Mouse (Mus musculus): ENCODE data around the gene Wdfy2. TPM values are rescaled to one million over a fixed set of nuclear protein-coding genes. Genes with fewer than 3 reads are reported as not detected.

Gene Wdfy2
- polyA plus RNA-seq, 1 experiment from 2014 or later: 12.7 TPM

GRCm38 (mm10) chr14:62871932-62872331 is 34.5 kb downstream of the Wdfy2 start:
- DNase-seq (ENCODE audit: low spot score): no peak
- H3K27ac ChIP-seq: no peak overlapping the region
- H3K4me3 ChIP-seq: no peak overlapping the region
- H3K4me1 ChIP-seq: peaks cover 16% of the 10 kb centered on the region
- H3K36me3 ChIP-seq: peaks cover 8% of the 10 kb centered on the region
- H3K27me3 ChIP-seq (ENCODE audit: low read depth, poor library complexity, severe bottlenecking): no peaks in the 10 kb centered on the region
- no peaks in the 10 kb centered on the region for H3K9me3 ChIP-seq (replicated peaks)
- 92% methylated on average over 2 of the region's 2 CpGs for WGBS

GRCm38 (mm10) chr14:62873820-62874219 is 36.3 kb downstream of the Wdfy2 start:
- 86% methylated on average over 4 of the region's 4 CpGs for WGBS
- Histone ChIP-seq H3K4me3 (no peak overlapping the region), H3K4me1 (peaks cover 7% of the 10 kb centered on the region; the same call in 1 of the 2 replicates), H3K36me3 (peaks cover 8% of the 10 kb centered on the region), H3K27ac (no peak overlapping the region), H3K27me3 (ENCODE audit: low read depth, poor library complexity, severe bottlenecking) (no peaks in the 10 kb centered on the region), H3K9me3 (replicated peaks) (no peaks in the 10 kb centered on the region)
- no peak for DNase-seq (ENCODE audit: low spot score)

GRCm38 (mm10) chr14:62874348-62874747 is 36.9 kb downstream of the Wdfy2 start:
- WGBS: 74% methylated on average over 8 of the region's 8 CpGs
- H3K9me3 ChIP-seq (replicated peaks): no peaks in the 10 kb centered on the region
- no peak for DNase-seq (ENCODE audit: low spot score)
- H3K4me1 ChIP-seq: peaks cover 12% of the 10 kb centered on the region
- peaks cover 8% of the 10 kb centered on the region for H3K36me3 ChIP-seq
- H3K4me3 ChIP-seq: no peak overlapping the region
- H3K27ac ChIP-seq: no peak overlapping the region
- no peaks in the 10 kb centered on the region for H3K27me3 ChIP-seq (ENCODE audit: low read depth, poor library complexity, severe bottlenecking)

GRCm38 (mm10) chr14:62878076-62878475 is 40.6 kb downstream of the Wdfy2 start:
- no peaks in the 10 kb centered on the region for H3K9me3 ChIP-seq (replicated peaks)
- WGBS: 82% methylated on average over 6 of the region's 6 CpGs
- no peaks in the 10 kb centered on the region for H3K27me3 ChIP-seq (ENCODE audit: low read depth, poor library complexity, severe bottlenecking)
- H3K4me1 ChIP-seq: peaks cover 26% of the 10 kb centered on the region
- H3K4me3 ChIP-seq: no peak overlapping the region
- H3K36me3 ChIP-seq: no peaks in the 10 kb centered on the region
- DNase-seq (ENCODE audit: low spot score): no peak
- H3K27ac ChIP-seq: no peak overlapping the region

GRCm38 (mm10) chr14:62878634-62879430 is 41.4 kb downstream of the Wdfy2 start:
- WGBS: 74% methylated on average over 7 of the region's 7 CpGs
- peaks cover 26% of the 10 kb centered on the region for H3K4me1 ChIP-seq
- H3K27me3 ChIP-seq (ENCODE audit: low read depth, poor library complexity, severe bottlenecking): no peaks in the 10 kb centered on the region
- H3K4me3 ChIP-seq: no peak overlapping the region
- no peaks in the 10 kb centered on the region for H3K9me3 ChIP-seq (replicated peaks)
- no peak for DNase-seq (ENCODE audit: low spot score)
- H3K36me3 ChIP-seq: no peaks in the 10 kb centered on the region
- no peak overlapping the region for H3K27ac ChIP-seq

GRCm38 (mm10) chr14:62879497-62879896 is 42.0 kb downstream of the Wdfy2 start:
- Histone ChIP-seq H3K36me3 (no peaks in the 10 kb centered on the region), H3K9me3 (replicated peaks) (no peaks in the 10 kb centered on the region), H3K4me1 (peaks cover 23% of the 10 kb centered on the region), H3K27me3 (ENCODE audit: low read depth, poor library complexity, severe bottlenecking) (no peaks in the 10 kb centered on the region), H3K4me3 (no peak overlapping the region), H3K27ac (no peak overlapping the region)
- peak; percentile 45 for DNase-seq (ENCODE audit: low spot score)
- 30% methylated on average over 5 of the region's 5 CpGs for WGBS

- Histone ChIP-seq H3K27me3 (ENCODE audit: low read depth, poor library complexity, severe bottlenecking) (no peaks in the 10 kb centered on the region), H3K4me3 (no peak overlapping the region), H3K9me3 (replicated peaks) (no peaks in the 10 kb centered on the region), H3K27ac (no peak overlapping the region), H3K4me1 (peaks cover 23% of the 10 kb centered on the region), H3K36me3 (no peaks in the 10 kb centered on the region)
- WGBS: 76% methylated on average over 5 of the region's 5 CpGs
- no peak for DNase-seq (ENCODE audit: low spot score)
Observed at GRCm38 (mm10) chr14:62880084-62880851, 42.8 kb downstream of the Wdfy2 start.

- no peak for DNase-seq (ENCODE audit: low spot score)
- Histone ChIP-seq H3K4me1 (peaks cover 23% of the 10 kb centered on the region), H3K27me3 (ENCODE audit: low read depth, poor library complexity, severe bottlenecking) (no peaks in the 10 kb centered on the region), H3K36me3 (no peaks in the 10 kb centered on the region), H3K27ac (no peak overlapping the region), H3K4me3 (no peak overlapping the region), H3K9me3 (replicated peaks) (no peaks in the 10 kb centered on the region)
- WGBS: 28% methylated on average over 4 of the region's 4 CpGs
Observed at GRCm38 (mm10) chr14:62882061-62882614, 44.7 kb downstream of the Wdfy2 start.

- no peak overlapping the region for H3K27ac ChIP-seq
- H3K27me3 ChIP-seq (ENCODE audit: low read depth, poor library complexity, severe bottlenecking): no peaks in the 10 kb centered on the region
- H3K4me1 ChIP-seq: peaks cover 22% of the 10 kb centered on the region
- 77% methylated on average over 1 of the region's 1 CpGs for WGBS
- no peaks in the 10 kb centered on the region for H3K9me3 ChIP-seq (replicated peaks)
- no peak for DNase-seq (ENCODE audit: low spot score)
- no peaks in the 10 kb centered on the region for H3K36me3 ChIP-seq
- H3K4me3 ChIP-seq: no peak overlapping the region
Observed at GRCm38 (mm10) chr14:62883551-62883950, 46.1 kb downstream of the Wdfy2 start.

- Histone ChIP-seq H3K36me3 (no peaks in the 10 kb centered on the region), H3K27me3 (ENCODE audit: low read depth, poor library complexity, severe bottlenecking) (no peaks in the 10 kb centered on the region), H3K9me3 (replicated peaks) (no peaks in the 10 kb centered on the region), H3K27ac (no peak overlapping the region), H3K4me1 (peaks cover 17% of the 10 kb centered on the region), H3K4me3 (no peak overlapping the region)
- DNase-seq (ENCODE audit: low spot score): no peak
- WGBS: 41% methylated on average over 5 of the region's 5 CpGs
Observed at GRCm38 (mm10) chr14:62884171-62884570, 46.7 kb downstream of the Wdfy2 start.

- 81% methylated on average over 1 of the region's 1 CpGs for WGBS
- H3K27me3 ChIP-seq (ENCODE audit: low read depth, poor library complexity, severe bottlenecking): no peaks in the 10 kb centered on the region
- H3K4me1 ChIP-seq: peaks cover 12% of the 10 kb centered on the region
- no peak overlapping the region for H3K27ac ChIP-seq
- H3K9me3 ChIP-seq (replicated peaks): no peaks in the 10 kb centered on the region
- H3K4me3 ChIP-seq: no peak overlapping the region
- no peaks in the 10 kb centered on the region for H3K36me3 ChIP-seq
- DNase-seq (ENCODE audit: low spot score): no peak
Observed at GRCm38 (mm10) chr14:62884639-62885038, 47.2 kb downstream of the Wdfy2 start.

- H3K9me3 ChIP-seq (replicated peaks): no peaks in the 10 kb centered on the region
- H3K4me3 ChIP-seq: no peak overlapping the region
- H3K4me1 ChIP-seq: peaks cover 7% of the 10 kb centered on the region; the same call in 1 of the 2 replicates
- no peaks in the 10 kb centered on the region for H3K27me3 ChIP-seq (ENCODE audit: low read depth, poor library complexity, severe bottlenecking)
- DNase-seq (ENCODE audit: low spot score): no peak
- H3K36me3 ChIP-seq: no peaks in the 10 kb centered on the region
- no peak overlapping the region for H3K27ac ChIP-seq
- 95% methylated on average over 2 of the region's 2 CpGs for WGBS
Observed at GRCm38 (mm10) chr14:62885146-62885545, 47.7 kb downstream of the Wdfy2 start.

GRCm38 (mm10) chr14:62891401-62891800 is 53.9 kb downstream of the Wdfy2 start:
- Histone ChIP-seq H3K4me1 (peaks cover 14% of the 10 kb centered on the region), H3K27me3 (ENCODE audit: low read depth, poor library complexity, severe bottlenecking) (no peaks in the 10 kb centered on the region), H3K9me3 (replicated peaks) (no peaks in the 10 kb centered on the region), H3K27ac (no peak overlapping the region), H3K36me3 (no peaks in the 10 kb centered on the region), H3K4me3 (no peak overlapping the region)
- WGBS: 97% methylated on average over 3 of the region's 3 CpGs
- DNase-seq (ENCODE audit: low spot score): no peak

Data from limb, embryonic 10.5 days (tissue).